Mouse (Mus musculus) testis, adult 2 months (tissue): ENCODE measurements around the gene Slc12a6.

Experiments used
- CTCF ChIP-seq: fragments of 200-500 bp; IDR thresholded peaks from 2 replicates; pipeline ENCODE4 v1.5.1; 2012; ENCODE audit warnings: low read depth, mild to moderate bottlenecking, inconsistent platforms, low read length, moderate library complexity; ENCODE audit not compliant: control insufficient read depth, insufficient read depth, insufficient replicate concordance
- POLR2A ChIP-seq: fragments of 200-500 bp; IDR thresholded peaks from 2 replicates; pipeline ENCODE4 v1.6.1; 2012; ENCODE audit warnings: low read depth, mild to moderate bottlenecking, inconsistent platforms, low read length, moderate library complexity; ENCODE audit not compliant: control insufficient read depth

- TF ChIP-seq CTCF (no peak), POLR2A (no peak)
Observed at GRCm38 (mm10) chr2:112318227-112318626, 52.6 kb downstream of the Slc12a6 start.
